Mouse (Mus musculus) heart, embryonic 14.5 days (tissue): ENCODE data around the gene Mrpl34. TPM values are rescaled to one million over a fixed set of nuclear protein-coding genes. Genes with fewer than 3 reads are reported as not detected.
"Not testable (repeated sequence)": the region's sequence is repeated elsewhere in the genome, so short reads cannot be mapped to it uniquely, and the experiment has no call there.

Experiments used
- ATAC-seq: fragments of 200-750 bp; cut with Nextera tagmentation; 2 replicates; pipeline ENCODE4 v1.8.0; 2017; ENCODE audit warnings: low read depth, moderate TSS enrichment; ENCODE audit not compliant: insufficient number of reproducible peaks, insufficient read depth, low FRiP score
- H3K27ac ChIP-seq, 2 experiments: fragments of 200-500 bp in 1 of 2; fragments of 300-500 bp in 1 of 2; sonication (generic) in 1 of 2; replicated peaks in 1 of 2; 2 replicates each; pipeline ENCODE4 v1.5.1; 2012 to 2014; ENCODE audit warnings: low read depth in 2 of 2, low read length in 2 of 2, control low read depth in 1 of 2, mild to moderate bottlenecking in 1 of 2, mixed read lengths in 1 of 2; ENCODE audit not compliant: control insufficient read depth in 1 of 2, insufficient read depth in 1 of 2
- H3K27me3 ChIP-seq: fragments of 300-500 bp; sonication (generic); 2 replicates; pipeline ENCODE4 v1.6.1; 2014; ENCODE audit warnings: mild to moderate bottlenecking, low read length, control low read depth; ENCODE audit not compliant: control insufficient read depth, insufficient read depth
- H3K36me3 ChIP-seq: fragments of 300-500 bp; sonication (generic); 2 replicates; pipeline ENCODE4 v1.6.1; 2014; ENCODE audit warnings: mild to moderate bottlenecking, control low read depth, low read length, mixed read lengths; ENCODE audit not compliant: control insufficient read depth, insufficient read depth
- H3K4me1 ChIP-seq, 2 experiments: fragments of 200-500 bp in 1 of 2; fragments of 300-500 bp in 1 of 2; sonication (generic) in 1 of 2; 2 replicates each; pipeline ENCODE4 v1.6.1; 2012 to 2014; ENCODE audit warnings: low read length in 2 of 2, control low read depth in 1 of 2, mixed read lengths in 1 of 2; ENCODE audit not compliant: control insufficient read depth in 2 of 2, insufficient read depth in 2 of 2
- H3K4me2 ChIP-seq: fragments of 300-500 bp; sonication (generic); 2 replicates; pipeline ENCODE4 v1.6.1; 2014; ENCODE audit warnings: mild to moderate bottlenecking, low read length
- H3K4me3 ChIP-seq, 2 experiments: fragments of 200-500 bp in 1 of 2; fragments of 300-500 bp in 1 of 2; sonication (generic) in 1 of 2; 2 replicates each; pipeline ENCODE4 v1.5.1; 2012 to 2014; ENCODE audit warnings: low read length in 2 of 2, mild to moderate bottlenecking in 2 of 2, control low read depth in 1 of 2, low read depth in 1 of 2, moderate library complexity in 1 of 2; ENCODE audit not compliant: control insufficient read depth in 1 of 2, insufficient read depth in 1 of 2
- H3K9ac ChIP-seq: fragments of 300-500 bp; sonication (generic); 2 replicates; pipeline ENCODE4 v1.6.1; 2014; ENCODE audit warnings: mild to moderate bottlenecking, low read length
- H3K9me3 ChIP-seq: fragments of 300-500 bp; sonication (generic); 2 replicates; pipeline ENCODE4 v1.6.1; 2016; ENCODE audit warnings: low read length, control low read depth; ENCODE audit not compliant: control insufficient read depth
- WGBS: fragments of 180-500 bp; shearing (Covaris S2); extraction: QIAGEN DNeasy Blood & Tissue Kit; methylation state at CpG from one replicate; pipeline ENCODE4 v1.1.7; 2014; 5-methylcytosine and 5-hydroxymethylcytosine counted together
- polyA plus RNA-seq: library from polyadenylated mRNA; unstranded; fragments of >200 nt; fragmentation: Nextera tagmentation; extraction: Ambion mirVana; gene quantifications from 2 replicates; pipeline ENCODE4 v1.2.1, GENCODE M21; 2014

The Mrpl34 gene
- 191 and 193 TPM in 2 replicates for polyA plus RNA-seq

- Histone ChIP-seq H3K9me3 (no peaks in the 10 kb centered on the region), H3K27ac (peak within 1 kb of the TSS; percentile 95 to 97), H3K36me3 (peaks cover 23% of the 10 kb centered on the region), H3K27me3 (no peaks in the 10 kb centered on the region), H3K9ac (peak within 1 kb of the TSS; percentile 85), H3K4me2 (peak within 1 kb of the TSS; percentile 75), H3K4me1 (peaks cover 21 to 27% of the 10 kb centered on the region in 2 experiments), H3K4me3 (peak within 1 kb of the TSS; percentile 75 to 94)
- under 1% methylated on average over 59 of the region's 59 CpGs for WGBS
- ATAC-seq, result peak; percentile 77
These were observed at the start of gene Mrpl34 for GRCm38 (mm10) chr8:71464513-71465500. Mrpl34 (plus strand) TSS chr8:71464959.

- H3K9me3 ChIP-seq, result 0 out of 2 replicates have a peak, but pooled peaks cover 3% of the 10 kb centered on the region
- no peak overlapping the region for H3K9ac ChIP-seq
- H3K36me3 ChIP-seq, result no peaks in the 10 kb centered on the region
- no peak overlapping the region for H3K4me2 ChIP-seq
- no peak overlapping the region for H3K4me3 ChIP-seq
- H3K4me1 ChIP-seq, result no peaks in the 10 kb centered on the region
- H3K27ac ChIP-seq, result no peak overlapping the region
- no peak for ATAC-seq
- no peaks in the 10 kb centered on the region; the same call in 1 of the 2 replicates for H3K27me3 ChIP-seq
These were observed 42.6 kb upstream of the Mrpl34 start for GRCm38 (mm10) chr8:71422121-71422520.

- WGBS, result 76% methylated on average over 1 of the region's 1 CpGs
- not testable (repeated sequence) for ATAC-seq
These were observed 31.8 kb upstream of the Mrpl34 start for GRCm38 (mm10) chr8:71432935-71433334.

GRCm38 (mm10) chr8:71437041-71437440, 27.7 kb upstream of the Mrpl34 start:
- Histone ChIP-seq H3K27ac (no peak overlapping the region), H3K4me3 (no peak overlapping the region), H3K9ac (no peak overlapping the region), H3K4me2 (no peak overlapping the region), H3K4me1 (no peaks in the 10 kb centered on the region), H3K27me3 (no peaks in the 10 kb centered on the region), H3K36me3 (no peaks in the 10 kb centered on the region), H3K9me3 (0 out of 2 replicates have a peak, but pooled peaks cover 2% of the 10 kb centered on the region)
- no peak for ATAC-seq
- WGBS, result 48% methylated on average over 3 of the region's 3 CpGs

More at GRCm38 (mm10) chr8:71432935-71433334, 31.8 kb upstream of the Mrpl34 start:
- H3K4me2 ChIP-seq, H3K36me3 ChIP-seq, H3K27ac ChIP-seq, H3K9ac ChIP-seq, H3K4me1 ChIP-seq, H3K9me3 ChIP-seq, H3K4me3 ChIP-seq, H3K27me3 ChIP-seq: not testable (repeated sequence)

- Histone ChIP-seq H3K9me3 (no peaks in the 10 kb centered on the region), H3K4me3 (no peak overlapping the region), H3K27ac (no peak overlapping the region), H3K4me2 (no peak overlapping the region), H3K4me1 (no peaks in the 10 kb centered on the region), H3K9ac (no peak overlapping the region), H3K36me3 (no peaks in the 10 kb centered on the region), H3K27me3 (0 out of 2 replicates have a peak, but pooled peaks cover 2% of the 10 kb centered on the region)
- ATAC-seq, result no peak
- WGBS, result 0% methylated on average over 7 of the region's 7 CpGs
These were observed 23.4 kb upstream of the Mrpl34 start for GRCm38 (mm10) chr8:71441404-71441803.

- no peak overlapping the region for H3K4me2 ChIP-seq
- no peak for ATAC-seq
- no peak overlapping the region for H3K4me3 ChIP-seq
- H3K9ac ChIP-seq, result no peak overlapping the region
- H3K27ac ChIP-seq, result no peak overlapping the region
- no peaks in the 10 kb centered on the region for H3K4me1 ChIP-seq
- WGBS, result 73% methylated on average over 7 of the region's 7 CpGs
- 0 out of 2 replicates have a peak, but pooled peaks cover 2% of the 10 kb centered on the region for H3K27me3 ChIP-seq
- no peaks in the 10 kb centered on the region for H3K36me3 ChIP-seq
- H3K9me3 ChIP-seq, result no peaks in the 10 kb centered on the region
These were observed 19.7 kb upstream of the Mrpl34 start for GRCm38 (mm10) chr8:71445096-71445495.

GRCm38 (mm10) chr8:71451337-71451736, 13.4 kb upstream of the Mrpl34 start:
- Histone ChIP-seq H3K9ac (no peak overlapping the region), H3K4me1 (no peaks in the 10 kb centered on the region), H3K9me3 (no peaks in the 10 kb centered on the region), H3K4me2 (no peak overlapping the region), H3K27me3 (no peaks in the 10 kb centered on the region), H3K27ac (no peak overlapping the region), H3K4me3 (no peak overlapping the region), H3K36me3 (peaks cover 2% of the 10 kb centered on the region; the same call in 1 of the 2 replicates)
- WGBS, result 64% methylated on average over 4 of the region's 4 CpGs
- ATAC-seq, result no peak
